Mouse (Mus musculus): Measurements from ENCODE around the gene Grwd1. TPM values are rescaled to one million over a fixed set of nuclear protein-coding genes. Genes with fewer than 3 reads are reported as not detected.

The Grwd1 gene
- polyA plus RNA-seq, 1 experiment: 126 TPM

DNA sequence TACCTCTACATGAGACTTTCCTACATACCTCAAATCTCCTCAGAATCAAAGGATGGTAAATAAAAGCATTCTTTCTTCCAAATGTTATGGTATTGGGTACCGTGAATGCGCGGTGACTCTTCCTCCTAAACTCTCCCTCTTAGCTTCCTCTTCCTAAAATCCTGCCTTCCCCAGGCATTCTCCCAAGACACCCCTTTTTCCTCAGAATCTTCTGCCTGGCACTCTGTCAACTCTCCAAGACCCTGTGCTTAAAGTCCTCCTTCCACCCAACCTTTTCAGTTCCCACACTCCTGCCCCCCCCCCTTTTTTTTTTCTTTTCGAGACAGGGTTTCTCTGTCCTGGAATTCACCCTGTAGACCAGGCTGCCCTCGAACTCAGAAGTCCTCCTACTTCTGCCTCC, 15.9 kb downstream of the Grwd1 start:
- TF ChIP-seq GATA1 (IDR thresholded peaks at IDR 0.05; ENCODE audit: low read length): no peak

DNA sequence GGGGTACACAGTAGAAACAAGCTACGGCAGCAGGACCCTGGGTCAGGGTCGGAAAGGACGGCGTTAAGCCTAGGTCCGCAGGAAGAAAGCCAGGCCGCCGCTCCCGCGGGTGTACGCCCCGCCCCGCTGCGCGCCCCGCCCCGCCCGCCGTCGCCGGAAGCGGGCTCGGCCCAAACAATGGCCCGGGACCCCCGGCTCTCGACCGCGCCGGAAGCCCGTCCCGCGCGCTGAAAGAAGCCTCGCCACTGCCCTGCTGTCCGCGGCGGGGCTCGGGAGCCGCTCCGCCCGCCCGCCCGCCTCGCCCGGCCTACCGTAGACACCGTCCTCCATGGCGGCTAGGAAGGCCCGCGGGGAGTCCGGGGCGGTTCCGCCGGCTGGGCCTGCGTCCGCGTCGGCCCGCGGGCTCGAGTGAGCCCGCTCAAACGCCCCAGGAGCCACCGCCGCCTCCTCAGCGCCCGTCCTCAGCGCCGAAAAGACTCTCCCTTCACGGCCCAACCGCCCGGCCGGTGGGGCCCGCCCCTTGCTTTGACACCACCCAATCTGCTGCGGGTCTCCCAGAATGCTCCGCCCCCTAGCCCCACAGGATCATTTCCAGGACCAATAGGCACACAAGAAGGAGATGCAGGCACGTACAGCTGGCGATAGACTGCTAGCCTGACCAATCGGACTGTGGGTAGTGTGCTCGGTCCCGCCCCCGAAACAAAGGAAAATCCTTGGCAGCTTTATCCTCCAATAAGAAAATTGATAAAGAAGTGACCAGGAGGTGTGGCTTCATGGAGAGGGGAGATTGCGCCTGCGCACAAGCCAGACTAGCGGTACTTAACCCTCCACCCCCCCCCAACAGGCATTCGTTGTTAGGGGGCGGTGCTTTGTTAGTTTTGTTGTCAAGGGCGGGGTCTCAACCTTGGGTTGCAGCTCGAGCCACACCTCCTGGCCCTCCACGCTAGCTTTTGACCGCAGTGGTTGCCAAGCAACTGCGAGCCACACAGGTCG, 16.7 kb downstream of the Grwd1 start, which contains the start of gene Cyth2:
TSS of gene Cyth2 (minus strand) at position 795 of the 993 bp plus-strand sequence.
- no peak for TF ChIP-seq GATA1 (IDR thresholded peaks at IDR 0.05; ENCODE audit: low read length)

DNA sequence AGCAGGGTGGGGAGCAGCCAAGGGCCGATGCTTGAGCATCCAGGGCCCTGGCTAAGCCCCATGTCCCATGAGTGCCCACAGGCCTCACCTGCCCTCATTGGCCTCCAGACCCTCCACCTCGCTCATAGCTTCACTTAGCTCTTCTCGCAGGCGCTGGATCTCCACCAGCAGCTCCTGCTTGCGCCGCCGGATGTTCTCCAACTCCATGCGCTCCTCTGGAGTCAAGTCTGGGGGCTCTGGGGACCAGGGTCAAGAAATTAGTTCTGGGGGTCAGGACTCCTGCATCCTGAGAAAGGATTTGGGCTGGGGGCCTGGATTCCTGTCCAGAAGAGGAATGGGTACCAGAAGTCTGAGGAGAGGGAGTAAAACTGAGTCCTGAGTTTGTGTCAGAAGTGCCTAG, 17.8 kb downstream of the Grwd1 start:
- no peak for TF ChIP-seq GATA1 (IDR thresholded peaks at IDR 0.05; ENCODE audit: low read length)

DNA sequence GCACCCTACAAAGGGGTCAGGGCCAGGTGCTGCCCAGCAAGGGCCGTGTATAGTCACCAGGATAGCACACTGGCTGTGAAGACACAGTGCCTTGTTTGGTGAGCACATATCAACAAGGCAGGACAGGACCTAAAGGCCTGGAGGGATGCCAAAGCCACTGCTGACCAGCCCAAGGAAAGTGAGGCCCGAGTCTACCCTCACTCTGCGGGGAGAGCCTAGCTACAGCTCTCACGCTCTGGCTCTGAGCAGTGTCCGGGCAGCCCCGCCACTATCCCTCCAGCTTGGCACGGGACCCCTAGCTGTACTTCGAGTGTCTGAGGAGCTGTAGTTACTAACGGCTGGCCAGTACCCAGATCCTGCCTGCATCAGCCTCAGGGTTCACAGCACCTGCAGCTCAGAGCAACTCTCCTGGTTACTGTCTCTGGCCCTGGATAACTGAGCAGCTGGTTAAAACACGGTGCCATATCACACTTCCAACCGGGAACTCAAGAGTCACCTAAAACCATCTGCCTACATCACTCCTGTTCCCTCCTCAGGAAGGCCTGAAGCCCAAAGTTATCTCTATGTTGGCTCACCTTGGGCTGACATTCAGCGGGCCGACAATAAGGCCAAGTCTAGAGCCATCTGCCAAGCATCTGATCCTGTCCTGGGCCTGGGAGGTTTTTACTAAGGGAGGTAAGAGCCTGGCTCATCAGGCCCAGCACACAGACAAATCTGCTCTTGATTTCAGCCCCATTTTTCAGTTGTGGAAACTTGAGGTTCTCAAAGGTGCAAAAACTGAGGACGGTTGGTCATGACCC, 21.3 kb downstream of the Grwd1 start:
- no peak for TF ChIP-seq GATA1 (IDR thresholded peaks at IDR 0.05; ENCODE audit: low read length)

DNA sequence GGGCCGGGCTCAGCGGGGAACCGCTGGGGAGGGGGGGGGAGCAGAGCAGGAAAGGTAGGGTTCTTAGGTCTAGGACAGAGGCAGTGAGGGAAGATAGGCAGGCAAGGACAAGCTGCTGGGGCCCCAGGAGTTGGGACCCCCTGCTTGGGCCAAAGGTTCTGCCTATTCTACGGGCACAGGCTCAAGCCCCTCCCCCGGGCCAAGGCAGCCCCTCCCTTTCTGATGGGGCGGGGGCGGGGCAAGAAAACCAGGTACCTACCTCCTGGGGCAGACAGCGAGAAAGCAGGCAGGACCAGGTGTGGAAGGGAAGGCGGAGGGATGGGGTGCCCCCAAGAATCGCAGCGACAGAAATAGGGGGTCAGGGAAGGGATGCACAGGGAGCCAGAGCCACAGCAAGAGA, 22.3 kb downstream of the Grwd1 start:
- TF ChIP-seq GATA1 (IDR thresholded peaks at IDR 0.05; ENCODE audit: low read length): no peak

DNA sequence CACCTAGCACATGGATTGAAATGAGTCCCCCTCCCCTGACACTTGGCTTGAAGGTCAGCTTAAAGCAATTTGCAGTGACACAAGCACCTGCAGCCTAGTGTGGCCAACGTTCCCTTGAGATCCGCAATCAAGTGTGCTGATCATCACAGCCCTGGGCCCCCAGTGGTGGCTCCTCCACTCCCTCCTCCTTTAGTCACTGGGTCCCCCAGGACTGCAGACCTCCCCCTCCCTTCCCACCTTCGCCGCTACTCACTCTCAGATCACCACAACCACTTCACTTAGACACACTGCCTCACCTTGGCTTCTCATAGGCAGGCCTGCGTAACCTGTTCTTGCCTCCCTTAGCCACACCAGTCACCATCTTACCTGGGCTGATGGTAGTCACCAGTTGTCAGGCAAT, 24.8 kb downstream of the Grwd1 start:
- no peak for TF ChIP-seq GATA1 (IDR thresholded peaks at IDR 0.05; ENCODE audit: low read length)

DNA sequence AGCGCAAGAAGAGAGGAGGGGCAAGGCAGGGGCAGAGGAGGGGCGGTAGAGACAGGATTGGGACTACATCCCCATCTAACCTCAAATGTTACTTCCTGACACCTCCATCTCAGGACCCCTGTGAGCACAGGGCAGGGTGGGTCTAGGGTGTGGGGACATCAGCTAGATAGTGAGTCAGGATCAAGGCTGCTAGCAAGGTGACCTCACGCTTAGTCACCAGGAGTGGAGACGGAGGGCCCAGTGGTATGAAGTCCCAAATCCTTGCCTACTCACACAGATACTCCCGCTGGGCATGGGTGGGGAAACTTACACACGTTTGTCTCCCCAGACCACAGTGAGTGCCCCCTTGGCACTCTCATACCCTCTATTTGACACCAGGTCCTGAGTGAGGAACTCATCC, 28.2 kb downstream of the Grwd1 start:
- no peak for TF ChIP-seq GATA1 (IDR thresholded peaks at IDR 0.05; ENCODE audit: low read length)

DNA sequence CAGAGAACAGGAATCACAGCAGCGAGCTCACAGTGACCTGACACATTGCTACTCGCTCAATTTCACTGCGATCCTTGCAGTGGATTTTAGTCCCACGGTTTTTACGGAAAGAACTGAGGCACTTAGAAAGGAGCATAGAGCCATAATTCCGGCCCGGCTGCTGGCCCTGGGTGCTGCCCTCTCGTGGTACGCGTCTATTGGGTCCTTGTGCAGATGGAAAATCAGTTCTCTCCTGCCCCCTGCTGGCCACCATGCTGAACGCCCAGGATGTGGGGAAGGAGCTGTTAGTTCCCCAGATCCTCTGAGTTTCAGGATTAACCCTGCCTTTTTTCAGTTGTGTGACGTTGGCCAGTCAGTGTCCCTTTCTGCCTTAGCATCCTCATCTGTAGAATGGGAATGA, 29.4 kb downstream of the Grwd1 start:
- no peak for TF ChIP-seq GATA1 (IDR thresholded peaks at IDR 0.05; ENCODE audit: low read length)

DNA sequence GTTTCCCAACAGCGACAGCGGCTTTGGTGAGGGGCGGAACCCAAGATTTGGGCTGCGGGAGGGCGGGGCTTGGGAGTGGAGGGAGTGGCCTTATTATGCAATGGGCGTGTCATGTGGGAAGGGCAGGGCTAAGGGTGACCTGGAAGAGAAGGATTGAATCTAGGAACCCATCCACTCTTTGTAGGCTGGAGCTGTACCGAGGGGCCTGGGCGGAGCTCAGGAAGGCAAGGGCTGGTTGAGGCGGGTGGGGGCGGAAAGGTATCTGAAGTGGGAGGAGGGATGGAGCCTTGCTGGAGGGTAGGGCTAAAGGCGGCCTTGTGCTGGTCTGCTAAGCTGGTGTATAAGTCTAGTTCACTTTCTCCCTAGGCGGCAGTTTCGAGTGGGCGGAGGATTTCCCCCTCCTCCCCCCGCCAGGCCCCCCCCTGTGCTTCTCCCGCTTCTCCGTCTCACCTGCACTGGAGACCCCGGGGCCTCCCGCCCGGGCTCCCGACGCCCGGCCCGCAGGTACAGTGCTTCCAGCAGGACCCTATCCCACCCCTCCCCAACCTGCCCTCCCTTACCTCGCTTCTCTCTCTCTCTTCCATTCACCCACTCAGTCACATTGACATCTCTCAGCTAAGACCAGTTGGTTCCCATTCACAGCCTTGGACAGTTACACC, 30.1 kb downstream of the Grwd1 start:
- TF ChIP-seq GATA1 (IDR thresholded peaks at IDR 0.05; ENCODE audit: low read length): no peak

DNA sequence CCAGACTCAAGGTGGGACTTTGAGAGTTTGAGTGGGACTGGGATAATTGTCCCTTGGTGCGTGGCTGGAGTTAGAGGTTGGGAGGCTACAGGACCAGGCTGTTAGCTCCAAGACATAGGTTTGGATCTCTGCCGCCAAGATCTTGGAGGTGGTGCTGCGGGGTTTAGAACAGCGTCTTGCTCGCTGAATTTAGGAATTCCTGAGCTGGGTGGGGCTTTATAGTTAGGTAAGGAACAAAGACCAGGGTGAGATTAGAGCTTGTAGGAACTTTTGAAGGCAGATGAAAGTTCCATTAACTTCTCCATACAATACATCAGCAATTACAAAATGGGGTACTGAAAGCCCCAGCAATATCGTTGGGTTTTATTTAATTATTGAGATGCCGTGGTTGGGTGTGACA, 30.7 kb downstream of the Grwd1 start:
- no peak for TF ChIP-seq GATA1 (IDR thresholded peaks at IDR 0.05; ENCODE audit: low read length)

DNA sequence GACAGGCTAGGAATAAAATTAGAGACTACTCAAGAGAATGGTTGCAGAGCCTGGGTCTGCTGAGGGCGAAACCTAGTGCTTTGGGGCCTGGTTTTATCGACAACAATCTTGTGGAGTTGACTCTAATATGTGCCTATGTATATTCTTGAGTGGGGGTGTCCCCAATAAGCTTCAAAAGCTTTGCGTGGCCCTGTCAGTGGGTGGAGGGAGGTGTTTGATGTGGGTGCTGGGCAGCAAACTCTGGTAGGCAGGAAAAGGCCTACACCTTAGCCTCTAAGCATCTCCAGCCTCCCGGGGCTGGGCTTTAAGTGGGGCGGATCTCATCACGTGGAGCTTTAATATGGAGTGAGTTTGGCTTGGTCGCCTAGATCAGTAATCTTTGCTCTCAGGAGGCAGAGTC, 31.8 kb downstream of the Grwd1 start:
- TF ChIP-seq GATA1 (IDR thresholded peaks at IDR 0.05; ENCODE audit: low read length): no peak

DNA sequence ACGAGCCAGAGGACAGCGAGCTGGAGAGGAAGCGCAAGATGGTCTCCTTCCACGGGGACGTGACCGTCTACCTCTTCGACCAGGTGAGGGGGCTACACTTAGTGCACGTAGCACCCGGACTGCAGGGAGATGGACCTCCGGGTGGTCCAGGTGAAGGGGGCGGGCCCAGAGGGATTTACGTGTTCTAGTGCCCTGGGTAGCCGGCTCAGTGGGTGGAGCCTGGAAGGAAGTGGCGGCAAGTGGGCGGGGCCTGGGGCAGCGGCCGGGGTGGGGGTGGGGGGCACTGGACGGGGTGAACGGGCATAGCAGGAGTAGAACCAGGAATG, 32.3 kb downstream of the Grwd1 start:
- TF ChIP-seq GATA1 (IDR thresholded peaks at IDR 0.05; ENCODE audit: low read length): no peak

DNA sequence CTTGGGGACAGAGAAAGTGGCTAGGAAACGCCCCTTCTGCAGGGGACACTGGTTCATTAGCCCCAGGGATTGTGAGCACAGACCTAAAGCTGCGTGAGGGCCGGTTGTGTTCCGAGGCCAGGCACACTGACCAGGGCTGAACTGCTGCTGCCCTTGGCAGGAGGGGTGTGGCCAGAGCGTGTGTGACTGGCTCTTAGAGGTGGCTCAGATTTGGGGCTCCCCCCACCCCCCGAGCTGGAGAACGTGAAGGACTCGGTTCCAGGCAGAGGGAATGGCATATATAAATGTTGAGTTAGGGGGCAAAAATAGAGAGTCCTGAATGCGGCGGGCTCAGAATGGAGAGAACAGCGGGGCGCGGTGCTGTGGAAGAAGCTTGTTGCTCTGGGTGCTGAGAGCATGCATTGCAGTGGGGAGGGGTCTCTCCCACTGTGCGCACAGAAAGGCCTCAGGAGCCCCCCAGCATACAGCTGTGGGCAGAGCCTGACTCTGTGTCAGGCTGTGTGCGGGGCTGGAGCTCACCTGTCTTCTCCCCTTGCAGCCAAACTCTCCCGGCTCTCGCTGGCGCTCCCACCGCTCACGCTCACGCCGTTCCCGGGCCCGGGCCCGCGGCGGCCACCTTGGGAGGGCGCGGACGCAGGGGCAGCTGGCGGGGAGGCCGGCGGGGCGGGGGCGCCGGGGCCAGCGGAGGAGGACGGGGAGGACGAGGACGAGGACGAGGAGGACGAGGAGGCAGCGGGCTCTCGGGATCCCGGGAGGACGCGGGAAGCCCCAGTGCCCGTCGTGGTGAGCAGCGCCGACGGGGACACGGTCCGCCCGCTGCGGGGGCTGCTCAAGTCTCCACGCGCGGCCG, 32.9 kb downstream of the Grwd1 start:
- TF ChIP-seq GATA1 (IDR thresholded peaks at IDR 0.05; ENCODE audit: low read length): no peak

DNA sequence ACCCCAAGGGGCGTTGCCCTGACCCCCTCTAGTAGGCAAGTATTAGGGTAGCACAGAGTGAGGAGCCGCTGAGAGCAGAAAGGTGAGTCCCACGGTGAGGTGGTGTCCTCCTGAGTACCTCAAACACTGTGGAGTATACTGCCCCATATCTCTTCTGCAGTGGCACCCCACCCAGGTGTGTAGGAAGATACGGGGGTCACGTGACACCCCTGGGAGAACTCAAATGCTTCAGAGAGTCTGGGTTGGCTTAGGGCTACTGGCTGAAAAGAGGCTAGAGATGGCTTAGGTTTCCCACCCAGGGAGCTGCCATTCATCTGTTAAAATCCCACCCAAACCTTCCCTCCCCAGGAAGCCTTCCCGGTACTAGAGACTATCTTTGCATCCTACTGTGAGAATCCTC, 33.8 kb downstream of the Grwd1 start:
- TF ChIP-seq GATA1 (IDR thresholded peaks at IDR 0.05; ENCODE audit: low read length): no peak

DNA sequence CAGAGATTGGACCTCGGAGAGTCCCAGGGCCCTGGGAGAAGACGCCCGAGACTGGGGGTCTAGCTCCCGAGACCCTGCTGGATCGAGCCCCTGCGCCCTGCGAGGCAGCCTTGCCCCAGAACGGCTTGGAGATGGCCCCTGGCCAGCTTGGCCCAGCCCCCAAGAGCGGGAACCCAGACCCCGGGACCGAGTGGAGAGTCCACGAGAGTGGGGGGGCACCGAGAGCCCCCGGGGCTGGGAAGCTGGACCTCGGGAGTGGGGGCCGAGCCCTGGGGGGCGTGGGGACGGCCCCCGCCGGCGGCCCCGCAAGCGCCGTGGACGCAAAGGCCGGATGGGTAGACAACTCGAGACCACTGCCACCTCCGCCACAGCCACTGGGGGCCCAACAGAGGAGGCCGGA, 35.8 kb downstream of the Grwd1 start:
- TF ChIP-seq GATA1 (IDR thresholded peaks at IDR 0.05; ENCODE audit: low read length): no peak

All from G1E-ER4 (cell line).